Mouse (Mus musculus) neural tube, embryonic 12.5 days (tissue): ENCODE results near the gene Triap1. TPM values are rescaled to one million over a fixed set of nuclear protein-coding genes. Genes with fewer than 3 reads are reported as not detected.
A peak's percentile ranks its signal among the peaks of the same experiment; 100 is the strongest.
"Not testable (repeated sequence)": the region's sequence is repeated elsewhere in the genome, so short reads cannot be mapped to it uniquely, and the experiment has no call there.

Source experiments
- ATAC-seq: fragments of 200-750 bp; cut with Nextera tagmentation; 2 replicates; pipeline ENCODE4 v1.8.0; 2017; ENCODE audit warnings: low read depth, mild to moderate bottlenecking, moderate TSS enrichment, moderate library complexity; ENCODE audit not compliant: low FRiP score
- H3K27ac ChIP-seq: fragments of 300-500 bp; sonication (generic); 2 replicates; pipeline ENCODE4 v1.5.1; 2016
- H3K27me3 ChIP-seq: fragments of 300-500 bp; sonication (generic); replicated peaks from 2 replicates; pipeline ENCODE4 v1.6.1; 2016; ENCODE audit warnings: mild to moderate bottlenecking
- H3K36me3 ChIP-seq: fragments of 300-500 bp; sonication (generic); 2 replicates; pipeline ENCODE4 v1.6.1; 2016; ENCODE audit warnings: mild to moderate bottlenecking
- H3K4me1 ChIP-seq: fragments of 300-500 bp; sonication (generic); 2 replicates; pipeline ENCODE4 v1.6.1; 2016
- H3K4me2 ChIP-seq: fragments of 300-500 bp; sonication (generic); replicated peaks from 2 replicates; pipeline ENCODE4 v1.6.1; 2016; ENCODE audit warnings: mild to moderate bottlenecking
- H3K4me3 ChIP-seq: fragments of 300-500 bp; sonication (generic); 2 replicates; pipeline ENCODE4 v1.5.1; 2016
- H3K9ac ChIP-seq: fragments of 300-500 bp; sonication (generic); 2 replicates; pipeline ENCODE4 v1.6.1; 2016; ENCODE audit warnings: mild to moderate bottlenecking
- H3K9me3 ChIP-seq: fragments of 300-500 bp; sonication (generic); 2 replicates; pipeline ENCODE4 v1.6.1; 2016; ENCODE audit warnings: mild to moderate bottlenecking
- WGBS: fragments of 180-500 bp; shearing (Covaris S2); methylation state at CpG from one replicate; pipeline ENCODE4 v1.1.7; 2016; 5-methylcytosine and 5-hydroxymethylcytosine counted together
- polyA plus RNA-seq: library from polyadenylated mRNA; unstranded; fragments of >200 nt; fragmentation: Nextera tagmentation; extraction: Ambion mirVana; gene quantifications from 2 replicates; pipeline ENCODE4 v1.2.1, GENCODE M21; 2016

The Triap1 gene
- polyA plus RNA-seq, 1 experiment from 2014 or later, result 54.8 TPM

DNA sequence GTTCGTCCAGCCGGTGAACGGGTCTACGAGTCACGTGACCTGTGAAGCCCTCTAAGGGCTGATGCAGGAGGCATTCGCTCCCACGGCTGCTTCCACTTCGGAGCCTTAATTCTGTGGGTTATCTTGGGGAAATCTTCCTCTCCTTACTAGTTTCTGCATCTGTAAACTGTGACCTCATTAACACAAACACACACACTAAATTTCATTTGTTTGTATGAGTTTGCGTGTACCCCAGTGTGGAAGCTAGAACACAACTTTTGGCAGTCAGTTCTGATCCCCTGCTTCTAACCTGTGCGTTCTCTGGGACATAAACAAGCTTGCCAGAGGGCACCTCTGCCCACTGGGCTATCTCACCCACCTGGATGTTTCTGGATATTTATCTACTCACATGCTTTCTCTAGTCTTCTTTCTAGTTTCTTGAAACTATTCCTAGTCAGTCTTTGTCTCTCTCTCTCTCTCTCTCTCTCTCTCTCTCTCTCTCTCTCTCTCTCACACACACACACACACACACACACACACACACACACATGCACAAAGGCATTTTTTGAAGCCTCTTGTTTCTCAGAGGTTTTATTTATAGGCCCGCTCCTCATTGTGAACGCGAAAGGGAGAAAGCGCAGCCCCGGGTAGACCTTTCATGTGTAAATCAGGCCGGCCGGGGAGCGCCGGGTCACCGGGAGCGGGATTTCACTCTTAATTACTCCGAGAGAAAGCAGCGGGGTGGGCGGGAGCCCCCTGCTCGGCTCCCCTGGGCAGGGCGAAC, 32.6 kb downstream of the Triap1 start:
- peak overlapping the region; percentile 48; the same call in 1 of the 2 replicates for H3K9ac ChIP-seq
- H3K27ac ChIP-seq, result 0 out of 2 replicates have a peak overlapping the region, but pooled peaks have one; percentile 51
- H3K4me1 ChIP-seq, result peaks cover 11% of the 10 kb centered on the region; the same call in 1 of the 2 replicates
- peak; percentile 82 for ATAC-seq
- no peaks in the 10 kb centered on the region for H3K9me3 ChIP-seq
- 10% methylated on average over 26 of the region's 26 CpGs for WGBS
- peak overlapping the region; percentile 11; the same call in 1 of the 2 replicates for H3K4me3 ChIP-seq
- H3K4me2 ChIP-seq, result peak overlapping the region; percentile 62
- H3K36me3 ChIP-seq, result no peaks in the 10 kb centered on the region
- no peaks in the 10 kb centered on the region for H3K27me3 ChIP-seq

GRCm38 (mm10) chr5:115374204-115374820, 33.3 kb downstream of the Triap1 start:
- H3K27me3 ChIP-seq, result no peaks in the 10 kb centered on the region
- 0 out of 2 replicates have a peak overlapping the region, but pooled peaks have one; percentile 26 for H3K27ac ChIP-seq
- H3K4me3 ChIP-seq, result peak overlapping the region; percentile 11; the same call in 1 of the 2 replicates
- H3K4me2 ChIP-seq, result peak overlapping the region; percentile 62
- H3K36me3 ChIP-seq, result no peaks in the 10 kb centered on the region
- peaks cover 11% of the 10 kb centered on the region; the same call in 1 of the 2 replicates for H3K4me1 ChIP-seq
- H3K9me3 ChIP-seq, result no peaks in the 10 kb centered on the region
- ATAC-seq, result no peak; the same call in 1 of the 2 replicates
- WGBS, result 9% methylated on average over 11 of the region's 11 CpGs
- peak overlapping the region; percentile 48; the same call in 1 of the 2 replicates for H3K9ac ChIP-seq

GRCm38 (mm10) chr5:115375436-115375835, 34.4 kb downstream of the Triap1 start:
- ATAC-seq, result no peak
- Histone ChIP-seq H3K9ac (no peak overlapping the region), H3K4me2 (no peak overlapping the region), H3K27ac (no peak overlapping the region), H3K27me3 (no peaks in the 10 kb centered on the region), H3K4me3 (no peak overlapping the region), H3K36me3 (no peaks in the 10 kb centered on the region), H3K9me3 (no peaks in the 10 kb centered on the region), H3K4me1 (peaks cover 11% of the 10 kb centered on the region; the same call in 1 of the 2 replicates)
- WGBS, result 93% methylated on average over 2 of the region's 2 CpGs

GRCm38 (mm10) chr5:115378882-115379281, 37.9 kb downstream of the Triap1 start:
- H3K9ac ChIP-seq, H3K36me3 ChIP-seq, H3K27me3 ChIP-seq, H3K4me3 ChIP-seq, H3K9me3 ChIP-seq, ATAC-seq, H3K4me1 ChIP-seq, H3K27ac ChIP-seq, H3K4me2 ChIP-seq: not testable (repeated sequence)
- 79% methylated on average over 2 of the region's 2 CpGs for WGBS

GRCm38 (mm10) chr5:115391935-115392334, 50.9 kb downstream of the Triap1 start:
- Histone ChIP-seq H3K4me1 (peaks cover 10% of the 10 kb centered on the region), H3K27me3 (no peaks in the 10 kb centered on the region), H3K9ac (no peak overlapping the region), H3K4me3 (no peak overlapping the region), H3K4me2 (no peak overlapping the region), H3K27ac (no peak overlapping the region), H3K36me3 (no peaks in the 10 kb centered on the region), H3K9me3 (no peaks in the 10 kb centered on the region)
- ATAC-seq, result no peak
- 41% methylated on average over 9 of the region's 9 CpGs for WGBS

- no peaks in the 10 kb centered on the region for H3K27me3 ChIP-seq
- no peak overlapping the region for H3K4me3 ChIP-seq
- H3K9me3 ChIP-seq, result no peaks in the 10 kb centered on the region
- WGBS, result 94% methylated on average over 1 of the region's 1 CpGs
- H3K4me2 ChIP-seq, result no peak overlapping the region
- no peak overlapping the region for H3K9ac ChIP-seq
- ATAC-seq, result no peak
- peaks cover 12% of the 10 kb centered on the region for H3K4me1 ChIP-seq
- H3K36me3 ChIP-seq, result no peaks in the 10 kb centered on the region
- H3K27ac ChIP-seq, result no peak overlapping the region
Measured at GRCm38 (mm10) chr5:115392969-115393368, 51.9 kb downstream of the Triap1 start.

Other genes starting within 250 kb of the Triap1 start
- gene Gm10401, start 242.9 kb upstream of the Triap1 start, polyA plus RNA-seq, result 27.1 and 32.7 TPM in 2 replicates
- gene Acads, start 221.9 kb upstream of the Triap1 start, polyA plus RNA-seq, result 45.1 and 47.9 TPM in 2 replicates
- gene Unc119b, start 206.2 kb upstream of the Triap1 start, polyA plus RNA-seq, result 60.4 and 61.2 TPM in 2 replicates
- gene Mlec, start 183.0 kb upstream of the Triap1 start, polyA plus RNA-seq, result 57.7 and 64.4 TPM in 2 replicates
- 24.0 and 24.6 TPM in 2 replicates for gene Cabp1, start 146.8 kb upstream of the Triap1 start, polyA plus RNA-seq
- gene Pop5, start 105.4 kb upstream of the Triap1 start, polyA plus RNA-seq, result 110 and 113 TPM in 2 replicates
- gene Rnf10, start 68.3 kb upstream of the Triap1 start, polyA plus RNA-seq, result 230 TPM in 2 replicates
- 54.1 and 55.6 TPM in 2 replicates for gene Coq5, start 61.6 kb upstream of the Triap1 start, polyA plus RNA-seq
- 1,356 and 1,433 TPM in 2 replicates for gene Dynll1, start 40.2 kb upstream of the Triap1 start, polyA plus RNA-seq
- 314 and 343 TPM in 2 replicates for gene Srsf9, start 14.0 kb upstream of the Triap1 start, polyA plus RNA-seq
- 31.2 and 35.3 TPM in 2 replicates for gene Gatc, start within 50 bp of the Triap1 start, polyA plus RNA-seq
- 884 and 947 TPM in 2 replicates for gene Cox6a1, start 7.8 kb downstream of the Triap1 start, polyA plus RNA-seq
- gene Msi1, start 88.4 kb downstream of the Triap1 start, polyA plus RNA-seq, result 122 and 129 TPM in 2 replicates
- gene Pla2g1b, start 125.0 kb downstream of the Triap1 start, polyA plus RNA-seq, result not detected in 2 replicates
- gene Sirt4, start 143.5 kb downstream of the Triap1 start, polyA plus RNA-seq, result 23.8 and 24.9 TPM in 2 replicates
- gene Pxn, start 165.5 kb downstream of the Triap1 start, polyA plus RNA-seq, result 29.4 and 33.5 TPM in 2 replicates
- gene Rplp0, start 218.2 kb downstream of the Triap1 start, polyA plus RNA-seq, result 843 and 890 TPM in 2 replicates
- 47.1 and 51.9 TPM in 2 replicates for gene Gcn1l1, start 224.0 kb downstream of the Triap1 start, polyA plus RNA-seq